Mouse (Mus musculus) adipocyte (in vitro differentiated cells): ENCODE measurements around the gene Grid2.

ENCODE experiments used
- DNase-seq: peaks from one replicate; pipeline ENCODE4 v3.0.0-alpha.2; 2016; ENCODE audit warnings: low spot score

Grid2 gene

DNA sequence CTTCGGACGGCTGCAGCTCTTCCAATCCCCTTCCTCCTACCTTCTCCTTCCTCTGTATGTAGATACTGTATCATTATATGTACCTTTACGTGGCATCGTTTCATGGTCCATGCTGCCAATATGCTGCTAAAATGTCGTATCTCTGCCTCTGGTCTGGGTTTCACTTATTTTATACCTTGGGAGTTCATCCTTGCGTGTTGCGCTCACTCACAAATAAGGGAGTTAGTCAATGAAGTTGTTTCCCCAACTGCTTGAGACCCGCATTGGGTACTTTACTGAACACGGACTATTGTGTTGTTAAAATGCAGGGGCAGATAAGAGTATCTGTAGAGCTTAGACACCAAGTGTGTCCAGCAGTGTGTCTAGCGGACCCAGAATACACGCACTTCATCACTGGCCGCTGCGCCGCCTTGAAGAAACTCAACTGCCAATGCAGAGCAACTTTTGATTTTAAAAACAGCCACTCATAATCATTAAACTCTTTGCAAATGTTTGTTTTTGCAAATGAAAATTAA is 1474.9 kb downstream of the Grid2 start:
- DNase-seq: no peak

DNA sequence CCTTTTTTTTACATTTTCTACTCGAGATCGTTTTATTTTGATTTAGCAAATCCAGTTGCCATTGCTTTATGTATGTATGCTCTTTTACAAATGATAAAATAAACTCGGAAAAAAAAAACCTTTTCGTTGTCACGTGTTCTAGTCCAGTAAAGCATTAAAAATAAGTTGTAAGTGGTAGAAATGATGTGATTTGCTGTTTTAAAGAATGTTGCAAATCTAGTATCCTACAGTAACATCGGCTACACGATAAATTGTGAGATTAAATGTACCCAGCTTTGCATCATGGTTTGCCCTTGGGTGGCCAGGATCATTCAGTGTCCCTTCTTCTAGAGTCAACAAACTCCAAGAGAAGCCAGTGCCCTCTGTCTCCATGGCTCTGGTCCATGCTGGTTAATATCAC is 1475.5 kb downstream of the Grid2 start:
- no peak for DNase-seq

DNA sequence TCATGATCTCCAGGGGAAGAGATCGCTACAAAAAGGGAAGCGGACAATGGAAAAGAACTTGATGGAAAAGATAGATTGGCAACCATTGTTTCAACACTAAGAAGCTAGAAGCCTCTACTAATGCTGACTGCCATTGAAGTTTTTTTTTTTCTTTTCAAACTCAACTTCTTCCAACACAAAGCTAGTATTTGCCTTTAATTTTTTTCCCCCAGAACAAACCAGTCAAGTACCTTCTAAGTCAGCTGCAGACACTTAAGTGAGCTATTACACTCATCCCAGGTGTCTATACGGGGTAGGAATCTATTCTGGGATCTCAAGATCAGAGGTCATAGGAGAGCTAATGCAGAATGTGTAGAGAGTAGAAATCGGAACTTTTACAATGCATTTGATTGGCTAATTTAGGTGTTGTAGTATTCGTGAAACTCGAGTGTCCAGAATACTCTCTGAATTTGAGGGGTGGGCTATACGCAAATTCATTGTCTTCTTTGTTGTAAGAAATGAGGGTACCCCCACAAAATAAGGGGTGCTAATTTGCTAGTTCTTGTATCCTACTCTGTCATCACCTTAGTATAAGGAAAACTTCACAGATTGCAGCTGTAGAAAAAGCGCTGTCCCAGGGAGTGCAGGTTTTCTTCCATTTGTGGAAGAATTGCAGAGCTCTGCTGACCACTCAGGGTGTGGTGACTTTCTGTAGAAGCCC is 1476.1 kb downstream of the Grid2 start:
- DNase-seq: no peak

DNA sequence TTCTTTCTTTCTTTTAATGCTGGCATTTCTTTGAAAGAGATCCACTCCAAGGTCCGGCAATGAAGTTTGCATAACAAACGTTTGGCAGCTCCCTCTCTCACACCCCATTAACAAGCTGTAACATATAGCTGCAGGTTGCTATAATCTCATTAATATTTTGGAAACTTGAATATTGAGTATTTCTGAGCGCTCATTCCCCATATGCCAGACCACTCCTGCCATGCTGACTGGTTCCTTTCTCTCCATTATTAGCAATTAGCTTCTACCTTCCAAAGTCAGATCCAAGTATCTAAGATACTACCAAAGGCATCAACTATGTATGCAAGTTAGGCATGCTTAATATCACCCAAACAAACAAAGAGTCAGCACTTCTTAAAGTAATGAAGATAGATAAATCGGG is 1477.6 kb downstream of the Grid2 start:
- no peak for DNase-seq

- DNase-seq: no peak
Measured at GRCm38 (mm10) chr6:64734441-64735320, 1479.0 kb downstream of the Grid2 start.

DNA sequence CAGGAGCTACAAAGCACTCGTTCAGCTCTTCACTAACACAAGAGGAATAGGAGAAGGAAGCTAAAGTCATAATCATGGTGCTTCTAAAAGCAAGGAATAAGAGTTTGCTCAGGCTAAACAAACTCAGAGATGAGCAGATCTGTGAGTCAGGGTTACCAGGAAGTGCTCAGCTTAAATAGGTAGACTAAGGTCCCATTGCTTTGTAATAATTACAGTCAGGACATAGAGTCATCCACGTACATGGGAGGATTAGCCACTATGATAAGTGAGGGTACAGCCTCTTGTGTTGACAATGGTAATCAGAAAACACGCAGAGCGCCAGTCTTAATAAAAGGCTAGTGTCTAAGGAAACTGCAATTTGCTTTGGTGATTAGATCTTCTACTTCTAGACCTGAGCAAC is 1480.6 kb downstream of the Grid2 start:
- no peak for DNase-seq

GRCm38 (mm10) chr6:64742915-64743489 is 1487.3 kb downstream of the Grid2 start:
- DNase-seq: no peak
